Mouse (Mus musculus) kidney, adult 2 months (tissue): ENCODE data around the gene Nkain1.

Source experiments
- CTCF ChIP-seq: fragments of 200-500 bp; conservative IDR thresholded peaks from 2 replicates; pipeline ENCODE4 v1.5.1; 2011; ENCODE audit warnings: low read depth, mild to moderate bottlenecking, control low read depth, low read length, moderate library complexity, mixed read lengths; ENCODE audit not compliant: insufficient read depth, insufficient read length
- POLR2A ChIP-seq: fragments of 200-500 bp; IDR thresholded peaks from one replicate; pipeline ENCODE4 v1.6.1; 2011; ENCODE audit warnings: low read depth, low read length, control low read depth

DNA sequence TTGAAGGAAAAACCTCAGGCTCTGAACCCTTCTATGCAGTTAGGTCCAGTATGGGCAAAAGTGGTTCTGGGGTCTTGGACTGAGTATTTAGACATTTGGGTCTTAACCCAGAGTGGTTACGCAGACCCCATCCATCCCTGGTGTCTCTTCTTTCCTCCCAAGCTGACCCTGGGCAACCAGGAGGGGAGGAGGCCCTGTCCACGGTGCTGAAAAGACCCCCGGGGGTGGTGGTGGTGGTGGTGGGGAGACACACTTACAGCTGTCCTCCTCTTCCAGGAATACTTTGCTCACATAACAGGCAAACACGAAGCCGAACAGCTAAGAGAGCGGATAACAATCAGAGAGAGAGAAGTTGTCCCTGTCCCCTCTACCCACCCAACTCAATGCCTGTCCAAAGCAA is 41.6 kb downstream of the Nkain1 start:
- TF ChIP-seq CTCF (no peak), POLR2A (no peak)
